Mouse (Mus musculus) layer of hippocampus, adult 2 months (tissue): ENCODE data around the gene Lyrm9. TPM values are rescaled to one million over a fixed set of nuclear protein-coding genes. Genes with fewer than 3 reads are reported as not detected.
A peak's percentile ranks its signal among the peaks of the same experiment; 100 is the strongest.
"Not testable (repeated sequence)": the region's sequence is repeated elsewhere in the genome, so short reads cannot be mapped to it uniquely, and the experiment has no call there.

Experiments used
- DNase-seq, 2 experiments: peaks; one replicate each; pipeline ENCODE4 v3.0.0; 2022; ENCODE audit warnings: low spot score in 2 of 2
- H3K27ac ChIP-seq: fragments of 200-600 bp; 2 replicates; pipeline ENCODE4 v1.8.1; 2022
- H3K4me3 ChIP-seq: fragments of 200-600 bp; 2 replicates; pipeline ENCODE4 v1.8.1; 2022; ENCODE audit warnings: mild to moderate bottlenecking
- CTCF ChIP-seq: fragments of 200-600 bp; conservative IDR thresholded peaks from 2 replicates; pipeline ENCODE4 v1.8.1; 2022; ENCODE audit warnings: antibody characterized with exemption, mild to moderate bottlenecking, moderate library complexity
- total RNA-seq, 2 experiments: library from RNA; stranded (reverse); gene quantifications; 2 replicates each; pipeline ENCODE4 v1.2.3; 2021

The Lyrm9 gene
- total RNA-seq, 2 experiments from 2014 or later = 20.6 to 22.0 TPM

DNA sequence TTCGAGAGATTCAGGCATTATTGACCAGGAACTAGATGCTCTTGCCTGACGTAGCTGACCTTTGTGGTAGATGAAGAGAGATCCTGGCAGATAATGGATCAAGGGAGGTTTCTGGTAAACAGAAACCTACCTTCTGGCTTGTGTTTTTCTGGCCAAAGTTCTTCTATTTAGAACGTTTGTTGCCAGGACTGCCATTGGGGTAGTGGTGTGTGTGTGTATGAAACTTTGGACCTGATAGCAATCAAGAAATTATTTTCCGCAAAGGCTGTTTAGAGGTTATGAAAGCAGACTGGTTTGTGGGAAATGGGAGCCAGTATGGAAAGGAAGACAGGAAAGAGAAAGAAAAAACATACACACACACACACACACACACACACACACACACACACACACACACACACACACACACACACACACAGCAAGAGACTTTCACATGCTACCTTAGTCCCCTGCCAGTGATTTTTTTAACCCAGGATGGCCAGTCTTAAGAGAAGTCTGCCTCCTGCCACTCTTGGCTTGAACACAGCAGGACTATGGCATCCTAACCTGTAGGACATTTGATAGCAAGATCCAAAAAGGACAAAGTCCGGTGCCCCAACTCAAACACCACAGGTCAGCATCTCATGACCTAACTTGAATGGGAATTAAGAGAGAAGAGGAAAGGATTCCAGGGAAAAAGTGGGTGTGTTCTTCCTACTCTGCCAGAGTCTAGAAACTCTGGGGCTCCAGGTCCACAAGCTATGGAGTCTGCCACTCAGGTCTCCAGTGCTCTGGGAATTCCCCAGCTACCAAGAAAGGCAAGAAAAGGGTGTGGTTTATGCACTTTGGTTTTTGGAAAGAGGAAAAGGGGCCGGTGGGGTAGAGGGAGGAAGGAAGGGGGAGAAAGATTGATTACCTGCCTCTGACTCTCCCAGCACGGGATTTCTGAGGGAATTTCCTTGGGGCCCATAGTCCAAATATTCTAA is 21.8 kb downstream of the Lyrm9 start:
- DNase-seq = no peak
- Histone ChIP-seq H3K4me3 (no peak overlapping the region), H3K27ac (no peak overlapping the region)
- TF ChIP-seq CTCF = no peak

DNA sequence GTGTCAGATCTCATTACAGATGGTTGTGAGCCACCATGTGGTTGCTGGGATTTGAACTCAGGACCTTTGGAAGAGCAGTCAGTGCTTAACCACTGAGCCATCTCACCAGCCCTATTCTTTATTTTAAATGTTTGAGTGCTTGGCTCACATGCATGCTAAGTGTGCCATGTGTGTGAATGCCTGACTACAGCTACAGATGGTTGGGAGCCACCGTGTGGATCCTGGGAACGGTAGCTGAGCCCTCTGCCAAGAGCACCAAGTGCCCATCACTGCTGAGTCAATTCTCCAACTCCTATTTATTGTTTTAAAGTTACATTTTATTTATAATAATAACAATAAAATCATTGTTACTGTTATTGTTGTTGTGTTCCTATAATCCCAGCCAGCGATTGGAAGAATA is 23.5 kb downstream of the Lyrm9 start:
- TF ChIP-seq CTCF = no peak
- no peak overlapping the region for H3K4me3 ChIP-seq
- no peak for DNase-seq
- H3K27ac ChIP-seq = no peak overlapping the region

DNA sequence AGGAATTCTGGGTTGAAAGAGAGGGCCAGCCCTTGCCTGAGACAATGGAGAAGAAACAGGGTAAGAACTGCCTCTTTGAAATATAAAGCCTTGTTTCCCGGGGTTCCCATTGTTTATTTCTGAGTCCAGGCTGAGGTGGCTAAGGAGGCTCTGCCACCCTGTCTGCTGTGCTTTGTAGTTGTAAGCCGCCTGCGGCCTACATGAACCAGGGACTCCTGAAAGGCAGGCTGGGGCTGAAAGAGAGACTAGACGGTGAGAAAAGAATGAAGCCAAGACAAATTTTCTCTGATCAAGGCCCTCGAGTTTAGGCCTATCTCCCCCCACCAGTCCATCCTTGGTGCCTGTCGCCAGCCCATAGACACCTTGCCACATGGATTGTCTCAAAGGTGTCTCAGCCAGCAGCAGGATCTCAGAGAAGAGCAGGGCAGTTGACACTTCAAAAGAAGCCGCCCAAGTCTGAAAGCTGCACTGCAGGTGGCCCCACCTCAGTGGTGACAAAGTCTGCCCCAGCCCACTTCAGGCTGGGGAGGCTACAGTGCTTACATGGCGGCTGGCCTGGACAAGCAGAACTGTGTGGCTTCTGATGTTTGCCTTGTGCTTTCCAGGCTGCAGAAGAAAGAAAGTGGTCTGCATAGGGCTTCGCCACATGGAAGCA is 25.0 kb downstream of the Lyrm9 start:
- TF ChIP-seq CTCF = no peak
- no peak for DNase-seq
- no peak overlapping the region for H3K4me3 ChIP-seq
- no peak overlapping the region for H3K27ac ChIP-seq

DNA sequence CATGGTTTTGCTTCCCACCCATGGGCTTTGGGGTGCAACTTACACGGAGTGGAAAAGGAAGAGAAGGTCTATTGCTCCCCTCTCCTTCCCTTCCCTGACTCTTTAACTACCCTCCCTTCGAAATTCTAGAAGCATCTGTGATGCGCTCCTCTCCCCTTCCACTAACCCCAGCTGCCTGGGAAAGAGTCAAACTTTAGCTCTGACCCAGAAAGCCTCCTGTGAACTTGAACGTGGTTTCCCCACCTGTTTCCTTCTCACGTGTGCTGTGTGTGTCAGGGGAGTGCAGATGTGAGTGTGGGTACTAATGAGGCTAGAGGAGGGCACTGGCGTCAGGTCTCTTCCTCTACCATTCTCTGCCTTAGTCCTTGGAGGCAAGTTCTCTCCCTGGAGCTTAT is 25.5 kb downstream of the Lyrm9 start:
- TF ChIP-seq CTCF = no peak
- H3K27ac ChIP-seq = no peak overlapping the region
- DNase-seq = no peak
- no peak overlapping the region for H3K4me3 ChIP-seq

DNA sequence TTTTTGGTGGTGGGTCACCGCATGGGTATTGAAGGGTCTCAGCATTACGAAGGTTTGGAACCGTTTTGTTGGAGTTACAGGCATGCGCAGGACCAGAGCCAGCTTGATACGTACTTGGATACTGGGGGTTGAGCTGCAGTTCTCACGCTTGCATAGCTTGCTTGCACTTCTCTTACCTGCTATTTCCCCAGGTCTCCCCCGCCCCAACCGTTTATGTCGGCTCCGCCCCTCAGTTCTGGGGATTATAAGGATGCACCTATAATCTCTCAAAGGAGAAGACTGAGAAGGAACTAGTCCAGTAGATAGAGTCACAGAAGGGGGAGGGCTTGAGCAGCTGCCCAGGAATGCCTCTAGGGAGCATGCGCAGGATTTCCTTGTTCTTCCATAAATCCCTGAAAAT is 26.1 kb downstream of the Lyrm9 start:
- Histone ChIP-seq H3K4me3 (no peak overlapping the region), H3K27ac (no peak overlapping the region)
- TF ChIP-seq CTCF = no peak
- no peak for DNase-seq

DNA sequence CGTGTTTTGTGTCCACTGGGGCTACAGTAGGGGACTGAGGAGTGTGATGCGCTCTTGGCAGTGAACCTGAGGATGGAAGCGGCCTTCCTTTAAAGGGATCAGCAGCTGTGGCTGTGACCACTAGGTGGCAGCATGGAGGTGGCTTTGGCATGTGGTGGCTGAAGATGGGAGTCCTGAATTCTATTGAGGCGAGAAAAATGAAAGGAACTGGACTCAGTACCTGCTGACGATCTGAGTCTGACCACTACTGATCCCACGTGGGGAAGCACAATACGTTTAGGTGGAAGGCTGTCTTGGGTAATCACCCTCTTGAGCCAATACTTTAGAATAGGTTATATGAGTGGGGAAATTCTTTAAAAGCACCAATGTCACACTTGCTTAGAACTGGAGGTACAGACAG is 29.9 kb downstream of the Lyrm9 start:
- Histone ChIP-seq H3K27ac (no peak overlapping the region), H3K4me3 (no peak overlapping the region)
- peak; percentile 68 to 84 for DNase-seq
- peak; percentile 84 for TF ChIP-seq CTCF

DNA sequence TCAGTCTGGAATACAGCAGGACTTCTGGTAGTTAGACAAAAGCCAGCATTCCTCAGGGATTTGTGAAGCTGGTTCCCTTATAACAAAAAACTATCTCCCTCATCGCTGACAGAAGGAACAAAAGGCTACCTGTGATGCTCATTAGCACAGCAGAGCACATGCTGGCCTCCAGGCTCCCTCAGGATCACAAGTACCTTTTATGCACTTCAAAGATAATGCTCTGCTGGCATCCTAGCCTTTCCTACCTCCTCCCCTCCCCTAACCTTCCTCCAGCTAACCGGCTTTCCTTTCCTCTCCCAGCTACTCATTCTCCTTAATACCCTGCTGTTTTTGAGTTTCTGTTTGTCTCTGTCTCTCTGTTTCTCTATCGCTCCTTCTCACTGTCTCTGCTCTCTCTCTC is 31.2 kb downstream of the Lyrm9 start:
- TF ChIP-seq CTCF = no peak
- DNase-seq = no peak
- no peak overlapping the region for H3K27ac ChIP-seq
- H3K4me3 ChIP-seq = no peak overlapping the region

DNA sequence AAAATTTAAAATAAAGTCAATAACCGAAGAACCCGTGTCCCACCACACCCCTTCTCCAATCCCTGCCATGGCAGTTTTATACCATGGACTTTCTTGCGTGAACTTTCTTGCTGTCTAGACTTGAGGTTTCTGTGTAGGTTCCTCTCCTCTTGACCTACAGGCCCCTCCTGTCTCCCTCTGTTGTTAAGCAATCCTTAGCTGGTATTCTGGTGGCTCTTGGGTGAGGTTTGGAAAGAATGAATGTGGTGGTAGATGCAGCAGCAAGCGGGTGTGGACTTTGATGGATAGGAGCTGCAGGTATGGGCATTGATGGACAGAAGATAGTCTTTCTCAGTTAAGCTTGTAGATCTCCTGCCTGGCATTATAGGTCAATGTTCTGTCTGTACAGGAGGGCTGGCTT is 37.5 kb downstream of the Lyrm9 start:
- DNase-seq = no peak
- no peak for TF ChIP-seq CTCF
- Histone ChIP-seq H3K27ac (no peak overlapping the region), H3K4me3 (no peak overlapping the region)

DNA sequence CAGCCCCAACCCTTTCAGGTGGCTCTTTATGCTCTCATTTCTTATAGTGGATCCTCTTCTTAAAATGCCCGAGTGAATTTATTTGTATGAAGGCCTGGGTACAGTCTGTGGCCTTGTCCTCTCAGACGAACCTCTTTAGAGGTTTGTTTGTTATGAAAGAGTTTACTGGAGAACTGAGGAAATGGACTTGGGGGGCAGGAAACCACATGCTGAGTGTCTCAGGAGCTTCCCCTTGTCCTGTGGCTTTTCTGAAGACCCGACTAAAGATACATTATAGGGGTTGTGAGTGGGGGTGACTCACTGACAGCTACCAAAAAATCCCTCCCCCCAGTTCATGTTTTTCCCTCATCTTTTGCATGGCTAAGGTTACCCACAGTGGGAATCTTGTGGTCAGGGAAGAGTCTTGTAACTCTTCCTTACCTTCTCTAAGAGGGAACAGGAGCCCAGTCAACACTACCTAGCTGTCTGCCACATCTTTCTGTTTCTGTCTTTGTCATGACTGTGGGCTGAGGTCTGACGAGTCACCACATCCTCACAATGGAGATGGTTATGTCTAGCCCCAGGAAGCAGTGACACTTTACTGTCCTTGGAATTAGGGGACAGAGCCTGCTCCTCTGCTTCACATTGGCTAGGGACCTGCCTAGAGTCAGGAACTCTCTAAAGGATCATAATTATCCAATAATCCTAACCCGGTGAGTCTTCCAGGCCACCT is 38.3 kb downstream of the Lyrm9 start:
- Histone ChIP-seq H3K4me3 (no peak overlapping the region), H3K27ac (no peak overlapping the region)
- no peak for DNase-seq
- TF ChIP-seq CTCF = no peak

DNA sequence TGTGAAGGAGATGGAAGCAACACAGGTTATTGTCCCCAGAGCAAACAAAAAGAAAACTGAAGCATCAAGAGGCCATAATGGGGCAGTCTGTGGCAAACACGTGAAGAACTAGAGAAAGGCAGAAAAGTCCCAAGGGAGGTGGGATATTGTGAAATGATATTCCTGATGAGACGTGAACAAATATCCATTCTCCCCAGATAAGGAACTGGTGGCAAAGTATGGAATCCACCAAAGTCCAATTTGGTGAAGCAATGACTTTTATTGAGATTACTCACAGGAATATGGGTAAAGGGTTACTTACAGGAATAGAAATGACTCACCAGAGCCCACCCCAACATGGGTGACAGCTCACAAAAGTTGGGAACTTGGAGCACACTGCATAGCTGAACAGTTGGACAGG is 38.9 kb downstream of the Lyrm9 start:
- H3K4me3 ChIP-seq = no peak overlapping the region
- no peak for DNase-seq
- no peak for TF ChIP-seq CTCF
- no peak overlapping the region for H3K27ac ChIP-seq

DNA sequence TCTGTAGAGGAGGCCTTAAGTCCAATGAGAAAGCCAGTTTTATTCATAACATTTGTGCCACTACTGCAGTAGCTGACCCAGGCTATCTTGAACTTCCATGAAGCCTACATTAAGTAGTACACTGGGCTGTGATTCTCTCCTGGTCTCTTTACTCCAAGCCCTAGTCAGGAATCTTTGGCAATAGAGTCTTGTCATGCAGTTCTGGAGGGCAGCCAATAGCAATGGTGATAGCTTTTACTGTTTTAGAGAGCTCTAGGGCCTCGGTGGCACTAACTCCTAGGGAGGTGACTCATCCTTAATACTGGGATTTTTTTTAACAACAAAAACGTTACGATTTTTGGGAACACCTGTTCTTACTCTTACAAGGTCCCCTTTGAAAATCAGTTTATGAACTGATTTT is 40.1 kb downstream of the Lyrm9 start:
- Histone ChIP-seq H3K4me3 (no peak overlapping the region), H3K27ac (no peak overlapping the region)
- DNase-seq = no peak
- no peak for TF ChIP-seq CTCF

DNA sequence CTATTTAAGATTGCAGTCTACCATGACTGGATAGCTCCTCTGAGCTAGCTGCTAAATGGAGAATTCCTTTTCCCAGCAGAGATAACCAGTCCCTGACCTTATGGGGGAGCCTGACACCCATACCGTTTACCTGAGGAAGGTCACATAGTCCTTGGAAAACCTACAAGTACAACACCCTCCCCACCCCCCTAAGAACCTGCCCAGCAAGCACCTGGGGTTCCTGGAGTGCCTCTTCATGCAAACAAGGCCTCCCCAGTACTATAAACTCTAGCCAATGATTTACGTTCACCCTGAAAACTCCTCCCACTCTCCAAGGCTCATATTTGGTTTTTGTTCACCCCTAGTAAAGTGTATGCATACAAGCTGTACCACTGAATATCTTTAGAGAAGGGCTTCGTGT is 41.3 kb downstream of the Lyrm9 start:
- DNase-seq = no peak
- H3K27ac ChIP-seq = no peak overlapping the region
- TF ChIP-seq CTCF = no peak

DNA sequence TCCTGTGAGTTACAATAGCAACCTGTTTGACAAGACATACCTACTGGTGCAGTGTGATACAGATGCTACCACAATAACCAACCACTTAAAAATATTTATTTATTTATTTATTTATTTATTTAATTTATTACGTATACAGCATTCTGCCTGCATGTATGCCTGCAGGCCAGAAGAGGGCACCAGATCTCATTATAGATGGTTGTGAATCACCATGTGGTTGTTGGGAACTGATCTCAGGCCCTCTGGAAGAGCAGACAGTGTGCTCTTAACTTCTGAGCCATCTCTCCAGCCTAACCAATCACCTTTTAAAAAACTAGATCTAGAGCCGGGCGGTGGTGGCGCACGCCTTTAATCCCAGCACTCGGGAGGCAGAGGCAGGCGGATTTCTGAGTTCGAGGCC is 42.8 kb downstream of the Lyrm9 start:
- not testable (repeated sequence) for H3K27ac ChIP-seq, DNase-seq, H3K4me3 ChIP-seq
- TF ChIP-seq CTCF = peak; percentile 50

More for the DNA sequence above, 41.3 kb downstream of the Lyrm9 start:
- no peak overlapping the region for H3K4me3 ChIP-seq
